Mouse (Mus musculus) intestine, embryonic 14.5 days (tissue): ENCODE data around the gene Lgals2. TPM values are rescaled to one million over a fixed set of nuclear protein-coding genes. Genes with fewer than 3 reads are reported as not detected.
"Not testable (repeated sequence)": the region's sequence is repeated elsewhere in the genome, so short reads cannot be mapped to it uniquely, and the experiment has no call there.

Experiments used
- ATAC-seq: fragments of 200-750 bp; cut with Nextera tagmentation; replicated peaks from 2 replicates; pipeline ENCODE4 v1.8.0; 2017; ENCODE audit warnings: low read depth, moderate number of reproducible peaks, moderate TSS enrichment, moderate library complexity; ENCODE audit not compliant: low FRiP score, low TSS enrichment
- DNase-seq: peaks from one replicate; pipeline ENCODE4 v3.0.0-alpha.2; 2018; ENCODE audit warnings: low spot score
- H3K27ac ChIP-seq: fragments of 300-500 bp; sonication (generic); 2 replicates; pipeline ENCODE4 v1.5.1; 2014; ENCODE audit warnings: low read depth, mild to moderate bottlenecking, control low read depth
- H3K27me3 ChIP-seq: fragments of 300-500 bp; sonication (generic); replicated peaks from 2 replicates; pipeline ENCODE4 v1.6.1; 2014; ENCODE audit warnings: low read length, control low read depth; ENCODE audit not compliant: control insufficient read depth, insufficient read depth
- H3K36me3 ChIP-seq: fragments of 300-500 bp; sonication (generic); 2 replicates; pipeline ENCODE4 v1.6.1; 2014; ENCODE audit warnings: low read length, control low read depth; ENCODE audit not compliant: control insufficient read depth, insufficient read depth
- H3K4me1 ChIP-seq: fragments of 300-500 bp; sonication (generic); replicated peaks from 2 replicates; pipeline ENCODE4 v1.6.1; 2014; ENCODE audit warnings: low read length, control low read depth, mixed read lengths; ENCODE audit not compliant: control insufficient read depth, insufficient read depth
- H3K4me2 ChIP-seq: fragments of 300-500 bp; sonication (generic); 2 replicates; pipeline ENCODE4 v1.6.1; 2014; ENCODE audit warnings: low read length
- H3K4me3 ChIP-seq: fragments of 300-500 bp; sonication (generic); 2 replicates; pipeline ENCODE4 v1.5.1; 2014; ENCODE audit warnings: low read depth, low read length, control low read depth, mixed read lengths
- H3K9ac ChIP-seq: fragments of 300-500 bp; sonication (generic); 2 replicates; pipeline ENCODE4 v1.6.1; 2014; ENCODE audit warnings: mild to moderate bottlenecking, low read length
- H3K9me3 ChIP-seq: fragments of 300-500 bp; sonication (generic); 2 replicates; pipeline ENCODE4 v1.6.1; 2016; ENCODE audit warnings: low read length, control low read depth; ENCODE audit not compliant: control insufficient read depth
- WGBS: fragments of 180-500 bp; shearing (Covaris S2); extraction: QIAGEN DNeasy Blood & Tissue Kit; methylation state at CpG from one replicate; pipeline ENCODE4 v1.1.7; 2014; 5-methylcytosine and 5-hydroxymethylcytosine counted together
- polyA plus RNA-seq: library from polyadenylated mRNA; unstranded; fragments of >200 nt; fragmentation: Nextera tagmentation; extraction: Ambion mirVana; gene quantifications from 2 replicates; pipeline ENCODE4 v1.2.1, GENCODE M21; 2014

Gene Lgals2
- polyA plus RNA-seq, 1 experiment from 2014 or later = 848 TPM

- H3K9ac ChIP-seq = no peak overlapping the region
- H3K9me3 ChIP-seq = no peaks in the 10 kb centered on the region
- no peak overlapping the region for H3K4me2 ChIP-seq
- H3K4me3 ChIP-seq = no peak overlapping the region
- peak overlapping the region; percentile 34; the same call in 1 of the 2 replicates for H3K27ac ChIP-seq
- H3K27me3 ChIP-seq = no peaks in the 10 kb centered on the region
- WGBS = 61% methylated on average over 6 of the region's 6 CpGs
- peaks cover 21% of the 10 kb centered on the region for H3K36me3 ChIP-seq
- DNase-seq = no peak
- peaks cover 12% of the 10 kb centered on the region for H3K4me1 ChIP-seq
- ATAC-seq = no peak
These were observed 4.4 kb downstream of the Lgals2 start for GRCm38 (mm10) chr15:78850944-78851343.

- Histone ChIP-seq H3K4me3 (no peak overlapping the region), H3K4me1 (peaks cover 15% of the 10 kb centered on the region), H3K9ac (no peak overlapping the region), H3K9me3 (no peaks in the 10 kb centered on the region), H3K36me3 (peaks cover 21% of the 10 kb centered on the region), H3K27me3 (no peaks in the 10 kb centered on the region), H3K27ac (peak overlapping the region; percentile 34), H3K4me2 (no peak overlapping the region)
- DNase-seq (no peak), ATAC-seq (peak; percentile 45)
- WGBS = 46% methylated on average over 14 of the region's 15 CpGs
These were observed 5.1 kb downstream of the Lgals2 start for GRCm38 (mm10) chr15:78850059-78850824.

GRCm38 (mm10) chr15:78849485-78849884 is 5.8 kb downstream of the Lgals2 start:
- H3K9ac ChIP-seq = no peak overlapping the region

GRCm38 (mm10) chr15:78848467-78848866 is 6.9 kb downstream of the Lgals2 start:
- Histone ChIP-seq H3K27ac (no peak overlapping the region), H3K27me3 (no peaks in the 10 kb centered on the region), H3K36me3 (peaks cover 21% of the 10 kb centered on the region), H3K9ac (no peak overlapping the region), H3K4me1 (peaks cover 30% of the 10 kb centered on the region), H3K4me3 (no peak overlapping the region), H3K4me2 (no peak overlapping the region), H3K9me3 (no peaks in the 10 kb centered on the region)
- ATAC-seq (no peak), DNase-seq (peak; percentile 96)
- WGBS = 30% methylated on average over 5 of the region's 5 CpGs

More at GRCm38 (mm10) chr15:78849485-78849884, 5.8 kb downstream of the Lgals2 start:
- Histone ChIP-seq H3K36me3 (peaks cover 21% of the 10 kb centered on the region), H3K4me3 (no peak overlapping the region), H3K27ac (peak overlapping the region; percentile 34), H3K9me3 (no peaks in the 10 kb centered on the region), H3K27me3 (no peaks in the 10 kb centered on the region), H3K4me1 (peaks cover 22% of the 10 kb centered on the region), H3K4me2 (no peak overlapping the region)
- DNase-seq (no peak), ATAC-seq (no peak)
- 84% methylated on average over 12 of the region's 12 CpGs for whole genome bisulfite sequencing

- not testable (repeated sequence) for H3K27ac ChIP-seq, H3K9me3 ChIP-seq, DNase-seq, ATAC-seq, H3K27me3 ChIP-seq, H3K4me3 ChIP-seq, H3K4me2 ChIP-seq, H3K9ac ChIP-seq
- WGBS = 81% methylated on average over 7 of the region's 7 CpGs
- Histone ChIP-seq H3K36me3 (peaks cover 21% of the 10 kb centered on the region), H3K4me1 (peaks cover 33% of the 10 kb centered on the region)
These were observed 8.5 kb downstream of the Lgals2 start for GRCm38 (mm10) chr15:78846805-78847204.

- Histone ChIP-seq H3K4me2 (no peak overlapping the region), H3K4me1 (peaks cover 30% of the 10 kb centered on the region), H3K36me3 (peaks cover 21% of the 10 kb centered on the region), H3K27ac (peak overlapping the region; percentile 95; the same call in 1 of the 2 replicates), H3K4me3 (no peak overlapping the region), H3K9me3 (no peaks in the 10 kb centered on the region), H3K9ac (no peak overlapping the region; the same call in 1 of the 2 replicates), H3K27me3 (no peaks in the 10 kb centered on the region)
- ATAC-seq = no peak
- no peak for DNase-seq
- 78% methylated on average over 8 of the region's 8 CpGs for WGBS
These were observed 9.0 kb downstream of the Lgals2 start for GRCm38 (mm10) chr15:78846352-78846751.

- H3K27me3 ChIP-seq = no peaks in the 10 kb centered on the region
- H3K27ac ChIP-seq = peak overlapping the region; percentile 95
- peak overlapping the region; percentile 73 for H3K4me2 ChIP-seq
- H3K4me3 ChIP-seq = no peak overlapping the region
- WGBS = 69% methylated on average over 8 of the region's 8 CpGs
- DNase-seq = no peak
- H3K4me1 ChIP-seq = peaks cover 29% of the 10 kb centered on the region
- H3K9ac ChIP-seq = no peak overlapping the region; the same call in 1 of the 2 replicates
- peaks cover 21% of the 10 kb centered on the region for H3K36me3 ChIP-seq
- no peak for ATAC-seq
- no peaks in the 10 kb centered on the region for H3K9me3 ChIP-seq
These were observed 9.5 kb downstream of the Lgals2 start for GRCm38 (mm10) chr15:78845867-78846266.

- Histone ChIP-seq H3K9ac (peak overlapping the region; percentile 91), H3K27me3 (no peaks in the 10 kb centered on the region), H3K27ac (peak overlapping the region; percentile 95), H3K9me3 (no peaks in the 10 kb centered on the region), H3K4me3 (peak overlapping the region; percentile 57; the same call in 1 of the 2 replicates), H3K4me2 (peak overlapping the region; percentile 73), H3K4me1 (peaks cover 31% of the 10 kb centered on the region), H3K36me3 (peaks cover 21% of the 10 kb centered on the region)
- WGBS = 64% methylated on average over 11 of the region's 11 CpGs
- ATAC-seq = no peak
- peak; percentile 67 for DNase-seq
These were observed 10.0 kb downstream of the Lgals2 start for GRCm38 (mm10) chr15:78845321-78845720.
